Mouse (Mus musculus) liver, embryonic 14.5 days (tissue): ENCODE data around the gene Hydin. TPM values are rescaled to one million over a fixed set of nuclear protein-coding genes. Genes with fewer than 3 reads are reported as not detected.

Experiments
- ATAC-seq: fragments of 200-750 bp; cut with Nextera tagmentation; 2 replicates; pipeline ENCODE4 v1.8.0; 2017; ENCODE audit warnings: moderate number of reproducible peaks, mild to moderate bottlenecking, moderate library complexity; ENCODE audit not compliant: insufficient read depth
- DNase-seq, 3 experiments: peaks; one replicate each; pipeline ENCODE4 v3.0.0-alpha.2; 2012 to 2013; ENCODE audit warnings: low read depth in 3 of 3, low spot score in 3 of 3
- H3K27ac ChIP-seq: fragments of 300-500 bp; sonication (generic); 2 replicates; pipeline ENCODE4 v1.5.1; 2014; ENCODE audit warnings: moderate library complexity, mild to moderate bottlenecking, control low read depth, inconsistent platforms
- H3K27me3 ChIP-seq: fragments of 300-500 bp; sonication (generic); 2 replicates; pipeline ENCODE4 v1.6.1; 2014; ENCODE audit warnings: mild to moderate bottlenecking, low read length, moderate library complexity; ENCODE audit not compliant: control insufficient read depth, insufficient read depth
- H3K36me3 ChIP-seq: fragments of 300-500 bp; sonication (generic); replicated peaks from 2 replicates; pipeline ENCODE4 v1.6.1; 2014; ENCODE audit warnings: low read depth; ENCODE audit not compliant: control insufficient read depth, insufficient read depth
- H3K4me1 ChIP-seq, 2 experiments: fragments of 200-500 bp in 1 of 2; fragments of 300-500 bp in 1 of 2; sonication (generic) in 1 of 2; replicated peaks; 2 replicates each; pipeline ENCODE4 v1.6.1; 2012 to 2014; ENCODE audit warnings: antibody characterized with exemption in 1 of 2, inconsistent platforms in 1 of 2, low read length in 1 of 2; ENCODE audit not compliant: control insufficient read depth in 2 of 2, insufficient read depth in 2 of 2
- H3K4me2 ChIP-seq: fragments of 300-500 bp; sonication (generic); 2 replicates; pipeline ENCODE4 v1.6.1; 2014; ENCODE audit warnings: low read depth, mild to moderate bottlenecking, control low read depth, moderate library complexity
- H3K4me3 ChIP-seq, 2 experiments: fragments of 200-500 bp in 1 of 2; fragments of 300-500 bp in 1 of 2; sonication (generic) in 1 of 2; 2 replicates each; pipeline ENCODE4 v1.5.1; 2012 to 2014; ENCODE audit warnings: low read depth in 2 of 2, low read length in 2 of 2, mild to moderate bottlenecking in 2 of 2, control low read depth in 1 of 2, inconsistent platforms in 1 of 2, moderate library complexity in 1 of 2; ENCODE audit not compliant: insufficient read depth in 1 of 2
- H3K9ac ChIP-seq: fragments of 300-500 bp; sonication (generic); replicated peaks from 2 replicates; pipeline ENCODE4 v1.6.1; 2014; ENCODE audit warnings: mild to moderate bottlenecking, control low read depth, moderate library complexity
- H3K9me3 ChIP-seq: fragments of 300-500 bp; sonication (generic); 2 replicates; pipeline ENCODE4 v1.6.1; 2016; ENCODE audit warnings: low read length, mixed read lengths; ENCODE audit not compliant: control insufficient read depth
- CTCF ChIP-seq: IDR thresholded peaks from 2 replicates; pipeline ENCODE4 v1.5.1; 2016; ENCODE audit warnings: antibody characterized with exemption, low read depth, control low read depth
- EP300 ChIP-seq: IDR thresholded peaks from 2 replicates; pipeline ENCODE4 v1.6.1; 2016; ENCODE audit warnings: antibody characterized with exemption, low read depth
- WGBS: fragments of 180-500 bp; shearing (Covaris S2); extraction: QIAGEN DNeasy Blood & Tissue Kit; methylation state at CpG from one replicate; pipeline ENCODE4 v1.1.7; 2014; ENCODE audit not compliant: insufficient replicate concordance; 5-methylcytosine and 5-hydroxymethylcytosine counted together
- polyA plus RNA-seq, 2 experiments: library from polyadenylated mRNA; depleted of rRNA in 1 of 2; stranded (reverse) in 1 of 2; unstranded in 1 of 2; fragments of >200 nt; fragmentation: Nextera tagmentation in 1 of 2; extraction: Ambion mirVana in 1 of 2; gene quantifications; 2 replicates each; pipeline versions ENCODE4 v1.2.1 to v1.2.3; 2012 to 2014

Gene Hydin
- polyA plus RNA-seq, 2 experiments, result 0.03 to 0.10 TPM

GRCm38 (mm10) chr8:110444276-110444675, 177.5 kb downstream of the Hydin start:
- H3K9ac ChIP-seq, result no peak overlapping the region
- H3K4me3 ChIP-seq, result no peak overlapping the region
- H3K4me1 ChIP-seq, result no peaks in the 10 kb centered on the region
- DNase-seq (no peak), ATAC-seq (no peak)
- H3K4me2 ChIP-seq, result no peak overlapping the region
- 41% methylated on average over 2 of the region's 2 CpGs for WGBS
- no peak for TF ChIP-seq CTCF
- TF ChIP-seq EP300, result no peak
- H3K9me3 ChIP-seq, result no peaks in the 10 kb centered on the region
- no peak overlapping the region for H3K27ac ChIP-seq
- no peaks in the 10 kb centered on the region for H3K36me3 ChIP-seq
- H3K27me3 ChIP-seq, result no peaks in the 10 kb centered on the region

GRCm38 (mm10) chr8:110450463-110450862, 183.7 kb downstream of the Hydin start:
- H3K27me3 ChIP-seq, result no peaks in the 10 kb centered on the region
- TF ChIP-seq EP300 (no peak), CTCF (no peak)
- no peak overlapping the region for H3K4me3 ChIP-seq
- no peak overlapping the region for H3K27ac ChIP-seq
- DNase-seq, result no peak
- H3K36me3 ChIP-seq, result no peaks in the 10 kb centered on the region
- 66% methylated on average over 6 of the region's 6 CpGs for WGBS
- H3K4me2 ChIP-seq, result no peak overlapping the region
- H3K4me1 ChIP-seq, result no peaks in the 10 kb centered on the region
- no peaks in the 10 kb centered on the region for H3K9me3 ChIP-seq
- ATAC-seq, result no peak
- H3K9ac ChIP-seq, result no peak overlapping the region

DNA sequence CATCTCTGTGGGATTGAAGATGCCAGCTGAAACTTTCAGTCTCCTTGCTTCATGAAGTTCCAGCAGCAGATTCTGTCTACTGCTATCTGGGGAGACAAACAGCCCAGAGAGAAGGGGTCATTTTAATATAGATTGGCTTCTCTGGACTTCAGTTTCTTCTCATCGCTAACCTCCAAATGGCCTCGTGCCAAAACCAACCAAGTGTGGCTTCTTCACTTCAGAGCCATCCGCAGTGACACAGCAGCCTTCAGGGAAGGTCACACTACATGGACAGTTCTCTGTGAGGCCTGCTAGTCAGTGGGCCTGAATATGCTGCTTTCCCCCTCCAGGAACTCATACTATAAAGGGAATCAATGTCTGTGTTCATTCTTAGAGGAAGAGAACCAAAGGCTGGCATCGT, 187.7 kb downstream of the Hydin start:
- Histone ChIP-seq H3K36me3 (no peaks in the 10 kb centered on the region), H3K9me3 (no peaks in the 10 kb centered on the region), H3K4me3 (no peak overlapping the region), H3K27ac (no peak overlapping the region), H3K9ac (no peak overlapping the region), H3K27me3 (no peaks in the 10 kb centered on the region), H3K4me1 (no peaks in the 10 kb centered on the region), H3K4me2 (no peak overlapping the region)
- no peak for DNase-seq
- ATAC-seq, result no peak
- 62% methylated on average over 4 of the region's 4 CpGs for WGBS
- TF ChIP-seq CTCF (no peak), EP300 (no peak)

GRCm38 (mm10) chr8:110457424-110457823, 190.6 kb downstream of the Hydin start:
- WGBS, result 43% methylated on average over 4 of the region's 4 CpGs
- Histone ChIP-seq H3K4me3 (no peak overlapping the region), H3K4me1 (no peaks in the 10 kb centered on the region), H3K4me2 (no peak overlapping the region), H3K36me3 (no peaks in the 10 kb centered on the region), H3K9ac (no peak overlapping the region), H3K27me3 (no peaks in the 10 kb centered on the region), H3K9me3 (no peaks in the 10 kb centered on the region), H3K27ac (no peak overlapping the region)
- ATAC-seq, result no peak
- no peak for TF ChIP-seq EP300
- no peak for TF ChIP-seq CTCF
- DNase-seq, result no peak

DNA sequence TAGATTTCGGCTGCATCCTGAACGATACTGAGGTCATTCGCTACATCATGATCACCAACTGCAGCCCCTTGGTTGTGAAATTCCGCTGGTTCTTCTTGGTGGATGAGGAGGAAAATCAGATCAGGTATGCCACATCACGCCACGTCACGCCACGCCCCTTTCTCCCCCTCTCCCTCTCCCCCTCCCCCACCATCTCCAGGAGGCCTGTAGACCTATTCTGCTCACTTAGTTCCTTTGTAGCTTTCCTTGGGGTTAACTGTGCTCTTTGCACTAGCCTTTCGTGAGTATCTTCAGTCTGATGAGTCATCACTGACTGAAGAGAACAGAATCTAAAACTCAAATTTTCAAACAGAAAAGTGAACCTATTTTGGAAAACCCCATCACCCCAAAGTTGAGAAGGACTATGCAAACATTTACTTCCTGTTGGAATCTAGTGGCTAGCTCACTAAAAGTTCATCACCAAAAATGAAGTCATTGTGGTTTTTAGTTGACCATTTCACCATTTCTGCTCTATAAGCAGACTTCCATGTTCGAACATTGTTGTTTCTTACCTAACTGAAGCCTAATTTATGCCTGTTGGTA, 195.9 kb downstream of the Hydin start:
- TF ChIP-seq CTCF, result no peak
- TF ChIP-seq EP300, result no peak
- Histone ChIP-seq H3K4me1 (no peaks in the 10 kb centered on the region), H3K4me2 (no peak overlapping the region), H3K36me3 (no peaks in the 10 kb centered on the region), H3K27me3 (no peaks in the 10 kb centered on the region), H3K4me3 (no peak overlapping the region), H3K9me3 (no peaks in the 10 kb centered on the region), H3K27ac (no peak overlapping the region), H3K9ac (no peak overlapping the region)
- DNase-seq (no peak), ATAC-seq (no peak)
- 62% methylated on average over 10 of the region's 10 CpGs for WGBS
